Mouse (Mus musculus) lung, adult 2 months (tissue): ENCODE results near the gene Il4ra.

Experiments used
- CTCF ChIP-seq: fragments of 200-500 bp; IDR thresholded peaks from 2 replicates; pipeline ENCODE4 v1.5.1; 2011; ENCODE audit warnings: mild to moderate bottlenecking, low read length, control low read depth; ENCODE audit not compliant: insufficient read depth
- POLR2A ChIP-seq: fragments of 200-500 bp; IDR thresholded peaks from 2 replicates; pipeline ENCODE4 v1.6.1; 2011; ENCODE audit warnings: low read depth, mild to moderate bottlenecking, control low read depth, low read length, borderline replicate concordance; ENCODE audit errors: extremely low read depth

- TF ChIP-seq CTCF (no peak), POLR2A (no peak)
Measured at GRCm38 (mm10) chr7:125542335-125543050, 9.4 kb upstream of the Il4ra start.
